Mouse (Mus musculus) C2C12 (cell line): ENCODE results near the gene Gtf2a2. TPM values are rescaled to one million over a fixed set of nuclear protein-coding genes. Genes with fewer than 3 reads are reported as not detected.

Source experiments
- H3K27me3 ChIP-seq: one replicate; pipeline ENCODE4 v1.6.1; 2011; ENCODE audit not compliant: control insufficient read depth, insufficient read depth, insufficient read length
- H3K36me3 ChIP-seq: one replicate; pipeline ENCODE4 v1.6.1; 2011; ENCODE audit not compliant: control insufficient read depth, insufficient read depth
- H3K4me3 ChIP-seq: one replicate; pipeline ENCODE4 v1.5.1; 2011; ENCODE audit warnings: mild to moderate bottlenecking, control low read depth; ENCODE audit not compliant: poor library complexity, insufficient read depth, severe bottlenecking
- H3K79me2 ChIP-seq: one replicate; pipeline ENCODE4 v1.6.1; 2011; ENCODE audit not compliant: control insufficient read depth, insufficient read depth
- H3K79me3 ChIP-seq: one replicate; pipeline ENCODE4 v1.6.1; 2011; ENCODE audit warnings: low read depth, control low read depth
- H3ac ChIP-seq: one replicate; pipeline ENCODE3; 2011; ENCODE audit warnings: low read depth; ENCODE audit not compliant: control insufficient read depth, insufficient read length
- CEBPB ChIP-seq: IDR thresholded peaks from one replicate; pipeline ENCODE4 v1.6.1; 2011; ENCODE audit warnings: low read depth, mild to moderate bottlenecking, control low read depth, moderate library complexity
- CTCF ChIP-seq: IDR thresholded peaks from one replicate; pipeline ENCODE4 v1.5.1; 2011; ENCODE audit not compliant: control insufficient read depth, insufficient read depth, insufficient read length
- FOSL1 ChIP-seq: IDR thresholded peaks from one replicate; pipeline ENCODE4 v1.8.0; 2011; ENCODE audit warnings: mild to moderate bottlenecking, low read length; ENCODE audit not compliant: poor library complexity, insufficient read depth, severe bottlenecking
- MAX ChIP-seq: IDR thresholded peaks from one replicate; pipeline ENCODE4 v1.6.1; 2011; ENCODE audit warnings: mild to moderate bottlenecking, control low read depth
- MYOD1 ChIP-seq: IDR thresholded peaks from one replicate; pipeline ENCODE4 v1.6.1; 2011; ENCODE audit warnings: low read depth; ENCODE audit not compliant: control insufficient read depth, insufficient read length
- MYOG ChIP-seq: IDR thresholded peaks from one replicate; pipeline ENCODE4 v1.6.1; 2011; ENCODE audit not compliant: control insufficient read depth, insufficient read length; ENCODE audit errors: extremely low read depth
- USF1 ChIP-seq: IDR thresholded peaks from one replicate; pipeline ENCODE4 v1.6.1; 2011; ENCODE audit warnings: low read depth, mild to moderate bottlenecking, control low read depth, moderate library complexity
- polyA plus RNA-seq: library from polyadenylated mRNA; unstranded; fragments of >200 nt; fragmentation: generic; extraction: Trizol; gene quantifications from one replicate; pipeline ENCODE4 v1.2.1, GENCODE M21; 2012; ENCODE audit warnings: missing spikeins

Gene Gtf2a2
- polyA plus RNA-seq, 1 experiment, result 86.5 TPM

GRCm38 (mm10) chr9:69988706-69989302, 23.5 kb upstream of the Gtf2a2 start:
- peaks cover 11% of the 10 kb centered on the region for H3K36me3 ChIP-seq
- peaks cover 41% of the 10 kb centered on the region for H3K79me3 ChIP-seq
- peak overlapping the region; percentile 45 for H3ac ChIP-seq
- peaks cover 45% of the 10 kb centered on the region for H3K79me2 ChIP-seq
- no peak for TF ChIP-seq FOSL1
- no peak for TF ChIP-seq CTCF
- TF ChIP-seq MAX, result no peak
- TF ChIP-seq USF1, result no peak
- H3K4me3 ChIP-seq, result no peak overlapping the region
- no peaks in the 10 kb centered on the region for H3K27me3 ChIP-seq

- peak within 1 kb of the TSS; percentile 81 for H3K4me3 ChIP-seq
- H3K36me3 ChIP-seq, result peaks cover 11% of the 10 kb centered on the region
- no peak for TF ChIP-seq CTCF
- peaks cover 43% of the 10 kb centered on the region for H3K79me3 ChIP-seq
- no peaks in the 10 kb centered on the region for H3K27me3 ChIP-seq
- H3K79me2 ChIP-seq, result peaks cover 52% of the 10 kb centered on the region
- peak within 1 kb of the TSS; percentile 90 for H3ac ChIP-seq
Measured at GRCm38 (mm10) chr9:69989303-69990121, 22.8 kb upstream of the Gtf2a2 start, which contains the start of gene Bnip2. TSS of gene Bnip2 (plus strand) at chr9:69989466.

DNA sequence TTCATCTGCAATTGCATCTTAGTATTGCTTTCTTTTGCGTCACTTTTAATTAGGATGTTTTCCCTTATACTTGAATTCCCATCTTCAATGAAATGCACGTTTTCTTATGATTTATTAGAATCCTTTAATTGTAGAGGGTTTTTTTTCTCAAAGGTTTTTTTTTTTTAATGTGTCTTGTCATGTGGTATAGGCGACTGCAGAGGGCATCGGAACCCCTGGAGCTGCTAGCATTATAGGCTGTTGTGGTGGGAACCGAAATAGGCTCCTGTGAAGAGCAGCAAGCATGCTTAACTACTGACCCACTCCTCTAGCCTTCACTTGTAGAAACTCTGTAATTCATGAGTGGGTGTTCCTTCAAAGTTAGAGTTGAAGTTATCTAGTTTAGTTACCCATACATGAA, 22.0 kb upstream of the Gtf2a2 start:
- no peak overlapping the region for H3ac ChIP-seq
- no peaks in the 10 kb centered on the region for H3K27me3 ChIP-seq
- H3K36me3 ChIP-seq, result peaks cover 15% of the 10 kb centered on the region
- TF ChIP-seq MYOD1 (no peak), CEBPB (no peak), USF1 (no peak), MYOG (no peak), FOSL1 (no peak), MAX (no peak), CTCF (no peak)
- peak overlapping the region; percentile 81 for H3K4me3 ChIP-seq
- peaks cover 60% of the 10 kb centered on the region for H3K79me2 ChIP-seq
- peaks cover 51% of the 10 kb centered on the region for H3K79me3 ChIP-seq

GRCm38 (mm10) chr9:69992841-69993277, 19.5 kb upstream of the Gtf2a2 start:
- Histone ChIP-seq H3K79me3 (peaks cover 58% of the 10 kb centered on the region), H3K79me2 (peaks cover 73% of the 10 kb centered on the region), H3K36me3 (peaks cover 39% of the 10 kb centered on the region), H3K27me3 (no peaks in the 10 kb centered on the region), H3K4me3 (no peak overlapping the region), H3ac (no peak overlapping the region)
- TF ChIP-seq MAX (no peak), CEBPB (no peak), FOSL1 (no peak), MYOD1 (no peak), MYOG (no peak), USF1 (no peak), CTCF (no peak)

DNA sequence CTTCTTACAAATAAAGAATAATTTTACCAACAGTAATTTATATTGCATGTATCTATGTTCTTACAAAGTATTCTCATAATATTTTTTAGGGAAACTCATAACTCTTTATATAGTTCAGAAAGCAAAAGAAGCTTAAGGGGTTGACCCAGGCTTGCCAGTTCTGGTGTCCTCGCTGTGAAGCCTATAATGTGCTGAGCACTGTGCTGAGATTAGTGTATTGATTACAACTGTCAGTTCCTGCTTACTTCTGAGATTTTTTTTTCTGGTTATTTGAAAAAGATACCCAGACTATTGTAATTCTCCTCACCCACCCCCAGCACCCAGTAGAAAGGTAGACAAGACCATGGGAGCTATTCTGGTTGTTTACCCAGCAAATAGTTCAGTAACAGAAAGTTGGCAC, 18.9 kb upstream of the Gtf2a2 start:
- no peaks in the 10 kb centered on the region for H3K27me3 ChIP-seq
- H3K79me3 ChIP-seq, result peaks cover 58% of the 10 kb centered on the region
- TF ChIP-seq MYOD1 (no peak), CEBPB (no peak), FOSL1 (no peak), MYOG (no peak), MAX (no peak), USF1 (no peak)
- no peak overlapping the region for H3ac ChIP-seq
- peaks cover 44% of the 10 kb centered on the region for H3K36me3 ChIP-seq
- peaks cover 73% of the 10 kb centered on the region for H3K79me2 ChIP-seq
- H3K4me3 ChIP-seq, result no peak overlapping the region

GRCm38 (mm10) chr9:69994547-69994946, 17.8 kb upstream of the Gtf2a2 start:
- Histone ChIP-seq H3ac (no peak overlapping the region), H3K36me3 (peaks cover 55% of the 10 kb centered on the region), H3K79me3 (peaks cover 62% of the 10 kb centered on the region), H3K4me3 (no peak overlapping the region), H3K79me2 (peaks cover 71% of the 10 kb centered on the region), H3K27me3 (no peaks in the 10 kb centered on the region)
- TF ChIP-seq MYOD1 (peak; percentile 89), MYOG (no peak)
